Mouse (Mus musculus): ENCODE results near the gene Il6. TPM values are rescaled to one million over a fixed set of nuclear protein-coding genes. Genes with fewer than 3 reads are reported as not detected.
"Not testable (repeated sequence)": the region's sequence is repeated elsewhere in the genome, so short reads cannot be mapped to it uniquely, and the experiment has no call there.

Gene Il6
- total RNA-seq (2021) = not detected
- long read RNA-seq, experiment 1 = 0 reads
- long read RNA-seq, experiment 2 = 0 reads

- peak; percentile 94 to 95 for DNase-seq
These were observed at the start of gene Il6 for GRCm38 (mm10) chr5:30012726-30013503. Gene Il6, plus strand, starts transcription at chr5:30013114.

GRCm38 (mm10) chr5:29963488-29963887, 49.4 kb upstream of the Il6 start:
- DNase-seq = no peak

GRCm38 (mm10) chr5:29970212-29970611, 42.7 kb upstream of the Il6 start:
- DNase-seq = no peak

- DNase-seq = no peak
These were observed 40.1 kb upstream of the Il6 start for GRCm38 (mm10) chr5:29972796-29973195.

GRCm38 (mm10) chr5:29973533-29973932, 39.4 kb upstream of the Il6 start:
- DNase-seq = no peak

GRCm38 (mm10) chr5:29974115-29974514, 38.8 kb upstream of the Il6 start:
- DNase-seq = no peak

- DNase-seq = no peak
These were observed 19.3 kb upstream of the Il6 start for GRCm38 (mm10) chr5:29993583-29993982.

- no peak for DNase-seq
These were observed 18.6 kb upstream of the Il6 start for GRCm38 (mm10) chr5:29994344-29994743.

GRCm38 (mm10) chr5:29997351-29997750, 15.6 kb upstream of the Il6 start:
- no peak for DNase-seq

- peak in 1 of 2 experiments; percentile 2 for DNase-seq
These were observed 12.0 kb upstream of the Il6 start for GRCm38 (mm10) chr5:30000921-30001320.

GRCm38 (mm10) chr5:30014580-30014979, 1.7 kb downstream of the Il6 start:
- peak; percentile 32 to 46 for DNase-seq

GRCm38 (mm10) chr5:30035862-30036261, 22.9 kb downstream of the Il6 start:
- not testable (repeated sequence) for DNase-seq

GRCm38 (mm10) chr5:30037111-30037510, 24.2 kb downstream of the Il6 start:
- not testable (repeated sequence) for DNase-seq

GRCm38 (mm10) chr5:30039324-30039723, 26.4 kb downstream of the Il6 start:
- not testable (repeated sequence) for DNase-seq

GRCm38 (mm10) chr5:30039841-30040240, 26.9 kb downstream of the Il6 start:
- DNase-seq = not testable (repeated sequence)

GRCm38 (mm10) chr5:30058216-30058731, 45.4 kb downstream of the Il6 start:
- DNase-seq = no peak

GRCm38 (mm10) chr5:30059607-30060006, 46.7 kb downstream of the Il6 start:
- not testable (repeated sequence) for DNase-seq

GRCm38 (mm10) chr5:30067726-30068125, 54.8 kb downstream of the Il6 start:
- no peak for DNase-seq

Other genes starting within 250 kb of the Il6 start
- gene Tyms, start 60.5 kb downstream of the Il6 start, total RNA-seq (2021) = 1 to 10 TPM; 3.0 to 3.1 TPM
- under 1 TPM in 1 of 2 experiments, not detected in 1; 0.10 TPM for gene Garem2, start 92.0 kb downstream of the Il6 start, total RNA-seq (2021)
- not detected for gene 3110082J24Rik, start 93.0 kb downstream of the Il6 start, total RNA-seq (2021)
- 1,000 to 10,000 TPM; 1,388 to 1,426 TPM for gene Hadha, start 142.0 kb downstream of the Il6 start, total RNA-seq (2021)
- gene Hadhb, start 142.1 kb downstream of the Il6 start, total RNA-seq (2021) = 1,000 to 10,000 TPM; 2,535 to 2,720 TPM
- gene Adgrf3, start 192.6 kb downstream of the Il6 start, total RNA-seq (2021) = under 1 TPM in 1 of 2 experiments, not detected in 1; 0.59 TPM
- gene Selenoi, start 219.5 kb downstream of the Il6 start, total RNA-seq (2021) = 10 to 100 TPM; 16.6 to 18.5 TPM

All from heart, adult 18-20 months (tissue).